Mouse (Mus musculus) adrenal gland, adult 2 months (tissue): ENCODE results near the gene Lgr5. TPM values are rescaled to one million over a fixed set of nuclear protein-coding genes. Genes with fewer than 3 reads are reported as not detected.

Source experiments
- DNase-seq: peaks from one replicate; pipeline ENCODE4 v3.0.0; 2021
- polyA plus RNA-seq: library from polyadenylated mRNA; depleted of rRNA; stranded (reverse); fragments of >200 nt; gene quantifications from 2 replicates; pipeline ENCODE4 v1.2.3, GENCODE M21; 2012
- total RNA-seq, 2 experiments: library from RNA; stranded (reverse); gene quantifications; 2 replicates each; pipeline ENCODE4 v1.2.3; 2021

Lgr5 gene
- total and polyA plus RNA-seq, 3 experiments, result 19.5 to 42.4 (median 25.9) TPM

DNA sequence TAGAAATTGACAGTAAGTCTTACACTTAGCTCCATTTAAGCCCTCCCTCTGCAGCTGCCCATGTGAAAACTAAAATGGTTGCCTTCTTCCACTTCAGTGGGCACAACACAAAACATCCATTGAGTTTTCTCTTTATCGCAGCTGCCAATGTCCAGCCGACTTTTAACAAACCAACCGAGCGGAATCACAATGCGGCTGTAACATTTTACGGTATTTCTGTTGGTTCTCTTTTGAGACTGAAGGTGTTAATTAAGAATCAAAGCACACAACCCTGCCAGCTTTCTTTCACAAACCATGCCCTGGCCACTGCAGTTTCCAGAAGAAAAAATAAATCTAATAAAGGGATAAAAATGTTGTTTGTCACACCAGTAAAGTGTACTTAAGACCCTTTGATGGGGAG is 16.3 kb downstream of the Lgr5 start:
- no peak for DNase-seq

DNA sequence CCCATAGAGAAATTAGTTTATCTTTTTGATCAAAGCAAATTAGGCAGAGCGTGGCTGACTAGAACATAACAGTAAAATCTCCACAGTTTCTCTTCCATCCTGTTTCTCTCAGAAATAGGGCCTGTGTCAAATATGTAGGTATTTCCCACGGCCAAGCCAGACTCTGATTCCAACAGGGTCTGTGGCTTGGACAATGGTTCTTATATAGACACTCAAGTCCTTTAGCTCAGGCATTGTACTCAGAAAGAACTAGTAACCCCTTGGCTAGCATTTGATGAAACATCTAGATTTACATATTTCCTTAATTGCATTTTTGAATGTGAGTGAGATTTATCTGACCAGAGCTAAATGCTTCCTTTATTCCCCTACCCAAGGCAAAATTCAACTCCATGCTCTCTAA is 17.0 kb downstream of the Lgr5 start:
- DNase-seq, result no peak

DNA sequence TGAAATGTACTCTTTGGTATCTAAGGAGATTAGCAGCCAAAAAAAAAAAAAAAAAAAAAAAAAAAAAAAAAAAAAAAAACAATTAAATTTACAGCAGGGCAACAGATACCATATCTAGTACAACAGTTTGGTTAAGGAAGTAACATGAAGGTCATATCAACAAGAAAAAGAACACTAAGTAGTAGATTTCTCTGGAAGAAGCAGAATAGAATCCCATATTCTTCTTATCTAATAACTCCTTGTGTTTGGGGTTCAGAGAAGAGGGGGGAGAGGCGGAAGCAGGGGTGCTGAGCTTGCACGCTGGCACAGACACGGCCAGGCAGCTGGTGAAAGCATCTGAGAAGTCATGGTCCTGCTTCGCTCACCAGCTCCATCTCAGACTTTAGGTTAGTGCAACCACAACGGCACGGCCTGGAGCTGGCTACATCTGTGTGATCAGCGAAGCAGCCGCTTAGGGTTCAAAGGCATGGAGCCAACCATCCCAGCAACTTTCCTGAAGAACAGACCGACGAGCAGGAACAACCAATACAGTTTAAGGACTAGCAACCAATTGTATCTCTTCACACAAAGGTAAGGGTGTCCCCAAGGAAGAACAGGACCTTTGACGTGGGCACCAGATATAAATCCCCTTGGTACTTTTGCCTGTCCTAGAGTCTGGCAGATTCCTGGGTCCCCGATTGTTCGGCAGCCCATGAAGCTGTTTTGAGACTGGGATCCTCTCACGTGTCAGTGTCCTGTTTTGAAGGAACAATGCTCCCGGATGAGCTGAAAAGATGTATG is 17.7 kb downstream of the Lgr5 start, which contains the start of gene A930009A15Rik:
TSS of gene A930009A15Rik (plus strand) at position 275 of the 780 bp plus-strand sequence.
- no peak for DNase-seq

DNA sequence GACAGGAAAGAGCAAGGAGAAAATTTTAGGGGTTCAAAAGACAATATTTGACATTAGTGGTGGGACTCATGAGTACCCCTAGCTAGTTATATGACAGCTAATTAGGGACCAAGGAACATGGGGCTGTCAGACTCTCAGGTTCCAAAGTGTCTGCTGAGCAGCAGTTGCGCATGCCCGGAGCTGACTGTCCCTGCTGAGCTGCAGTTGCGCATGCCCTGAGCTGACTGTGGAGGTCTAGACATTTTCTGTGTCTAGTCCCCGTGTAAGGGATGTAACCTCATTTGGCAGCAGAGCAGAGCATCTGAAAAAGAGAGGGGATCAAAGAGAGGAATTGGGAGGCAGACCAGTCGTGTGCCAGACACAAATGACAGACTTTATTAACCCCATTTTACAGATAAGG is 23.6 kb downstream of the Lgr5 start:
- no peak for DNase-seq

DNA sequence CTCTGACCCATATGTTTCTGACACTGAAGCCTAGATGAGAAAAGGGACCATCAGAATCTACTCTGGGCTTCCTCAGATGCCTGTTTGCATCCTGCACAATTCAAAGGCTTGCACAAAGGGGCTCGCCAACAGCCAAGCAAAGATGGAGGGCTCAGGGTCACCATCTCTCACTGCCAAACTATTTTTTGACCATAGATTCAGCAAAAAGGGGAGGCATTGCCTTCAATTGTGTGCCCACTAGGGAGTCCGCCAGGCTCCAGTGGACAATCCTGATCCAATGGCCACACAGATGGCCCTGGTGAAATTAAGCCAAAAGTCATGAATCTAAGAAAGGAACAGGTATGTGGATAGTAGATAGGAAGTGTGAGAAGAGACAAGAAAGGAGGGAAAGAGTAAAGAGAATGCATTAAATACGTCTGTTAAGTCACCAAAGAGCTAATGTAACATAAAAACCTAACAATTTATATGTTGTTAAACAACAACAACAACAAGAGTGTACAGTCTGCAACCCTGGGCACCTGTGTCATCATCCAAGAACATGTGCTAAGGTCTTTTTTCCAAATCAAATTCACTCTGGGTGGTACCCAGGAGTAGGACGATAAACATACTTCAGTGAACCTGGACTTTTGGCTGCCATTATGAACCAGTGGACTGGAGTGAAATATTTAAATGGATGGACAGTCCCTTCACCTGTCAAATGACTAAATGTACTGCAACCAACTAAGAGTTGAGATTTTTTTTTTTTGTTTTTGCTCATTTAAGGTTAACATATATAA is 24.5 kb downstream of the Lgr5 start:
- no peak for DNase-seq

DNA sequence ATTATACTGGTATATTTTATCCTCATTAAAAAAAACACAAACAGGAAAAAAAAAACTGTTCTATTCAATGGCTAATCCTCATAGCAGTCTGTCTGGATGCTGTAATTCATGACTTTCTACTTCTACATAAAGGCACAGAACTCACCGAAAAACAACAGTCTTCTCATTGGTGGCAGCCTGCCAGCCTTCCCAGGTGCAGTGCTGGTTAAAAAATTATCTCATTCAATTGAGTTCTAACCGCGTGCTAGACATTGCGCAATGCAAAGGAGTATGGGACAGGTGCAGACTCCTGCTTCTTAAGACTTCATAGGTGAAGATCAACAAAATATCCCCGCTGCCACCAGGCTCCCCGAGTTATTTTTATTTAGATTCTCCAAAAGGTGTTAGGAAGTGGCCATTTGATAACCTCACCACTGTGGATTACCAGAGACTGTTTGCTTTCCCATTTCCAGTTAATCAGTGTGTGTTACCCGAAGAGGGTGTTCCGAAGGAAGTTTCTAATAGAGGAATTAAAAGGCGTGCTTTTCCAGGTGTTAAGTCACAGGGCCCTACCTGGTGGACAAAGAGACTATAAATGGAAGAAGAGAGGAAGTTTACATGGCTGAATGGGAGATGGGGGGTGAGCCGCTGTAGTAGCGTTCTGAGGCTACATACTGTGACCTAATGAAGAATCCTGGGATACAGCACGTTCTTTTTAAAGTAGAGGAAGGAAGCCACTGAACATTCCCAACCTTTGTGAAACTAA is 26.3 kb downstream of the Lgr5 start:
- DNase-seq, result no peak

DNA sequence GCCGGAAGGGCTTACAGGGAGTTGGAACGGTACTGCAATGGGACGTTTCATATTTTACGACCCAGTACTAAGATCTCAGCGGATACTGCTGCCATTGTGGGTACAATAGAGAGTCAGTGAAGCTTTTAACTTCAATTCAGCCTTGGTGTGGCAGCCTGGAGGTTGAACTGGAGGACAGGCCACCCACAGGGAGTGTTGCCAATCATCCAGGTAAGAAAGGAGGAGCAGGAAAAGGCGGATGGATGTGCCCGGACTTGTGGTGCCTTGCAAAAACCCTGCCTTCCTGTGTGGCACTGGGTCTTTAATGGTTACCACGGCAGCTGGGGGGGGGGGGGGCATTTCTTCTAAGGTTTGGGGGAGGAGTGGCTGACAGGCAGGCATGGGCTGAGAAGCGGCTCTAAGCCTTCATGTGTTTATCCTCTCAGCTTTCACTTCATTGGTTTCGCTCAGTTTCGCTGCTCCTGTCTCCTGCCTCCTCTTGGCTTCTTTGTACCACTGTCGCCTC is 30.8 kb downstream of the Lgr5 start:
- DNase-seq, result no peak

DNA sequence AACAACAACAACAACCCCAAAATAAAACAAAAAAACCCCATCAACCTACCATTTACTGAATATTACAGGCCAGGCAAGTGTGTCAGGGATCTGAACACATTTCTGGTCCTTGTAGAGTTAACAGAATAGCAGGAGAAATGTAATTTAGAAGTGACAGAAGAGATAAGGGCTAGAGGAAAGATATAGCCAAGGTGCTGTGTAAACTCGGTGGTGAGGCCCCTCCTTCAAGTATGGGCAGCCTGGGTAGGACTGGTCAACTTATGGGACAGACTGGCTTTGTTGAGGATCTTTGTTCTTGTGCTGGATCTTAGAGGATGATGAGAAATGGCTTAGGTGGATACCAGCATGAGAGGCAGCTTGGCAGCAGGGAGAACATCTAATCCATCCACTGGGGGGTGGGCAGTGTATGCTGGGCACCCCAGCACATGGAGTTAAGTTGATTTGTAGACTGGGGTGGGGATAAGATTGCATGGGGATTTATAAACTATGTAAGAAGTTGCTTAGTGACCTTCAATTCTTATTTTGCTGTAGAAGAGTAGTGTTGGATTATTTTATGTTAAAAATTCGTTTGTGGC is 32.3 kb downstream of the Lgr5 start:
- DNase-seq, result no peak

DNA sequence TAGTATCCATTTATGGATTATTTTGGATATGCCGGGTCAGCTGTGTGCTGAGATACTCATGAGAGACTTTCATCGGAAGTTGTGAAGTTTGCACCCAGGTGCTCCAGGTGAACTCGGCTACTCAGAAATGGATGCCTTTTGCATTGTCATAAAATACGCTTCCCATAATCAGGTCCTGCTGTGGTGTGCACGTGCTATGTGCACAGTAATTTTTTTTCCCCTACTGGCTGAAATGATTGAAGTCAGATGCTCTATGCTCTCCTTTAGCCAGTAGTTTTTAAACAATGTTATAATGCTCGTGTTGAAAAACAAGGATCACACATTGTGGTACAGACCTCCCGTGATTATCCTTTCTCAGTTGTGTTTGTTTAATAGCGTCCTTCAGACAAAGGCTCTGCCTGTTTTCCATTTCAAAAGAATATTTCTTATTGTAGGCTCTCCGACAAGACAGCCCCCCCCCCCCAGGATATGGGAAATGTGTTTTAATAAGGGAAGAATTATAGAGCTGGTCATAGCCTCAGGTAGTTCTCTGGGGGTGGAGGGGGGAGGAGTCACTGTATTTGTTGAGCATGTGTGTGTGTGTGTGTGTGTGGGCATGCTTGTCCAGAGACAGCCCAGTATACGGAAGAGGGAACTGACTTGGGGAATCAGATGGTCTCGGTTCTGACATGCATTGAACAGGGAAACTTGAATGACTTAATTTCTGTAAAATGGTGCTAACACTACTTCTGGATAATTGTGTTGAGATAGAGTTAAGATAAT is 34.0 kb downstream of the Lgr5 start:
- no peak for DNase-seq

DNA sequence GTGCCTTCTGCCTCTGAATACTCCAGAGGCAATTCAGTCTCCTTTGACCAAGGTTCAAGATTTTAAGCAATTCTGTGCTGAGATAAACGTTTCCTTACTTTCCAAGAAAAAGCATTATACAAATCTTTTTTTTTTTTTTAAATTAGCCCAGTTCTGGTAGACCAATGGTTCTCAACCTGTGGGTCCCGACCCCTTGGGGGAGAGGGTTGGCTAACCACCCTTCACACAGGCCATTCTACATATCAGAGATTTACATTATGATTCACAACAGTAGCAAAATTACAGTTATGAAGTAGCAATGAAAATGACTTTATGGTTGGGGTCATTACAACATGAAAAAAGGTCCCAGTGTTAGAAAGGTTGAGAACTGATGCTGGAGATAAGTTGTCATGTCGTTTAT is 36.5 kb downstream of the Lgr5 start:
- DNase-seq, result no peak

DNA sequence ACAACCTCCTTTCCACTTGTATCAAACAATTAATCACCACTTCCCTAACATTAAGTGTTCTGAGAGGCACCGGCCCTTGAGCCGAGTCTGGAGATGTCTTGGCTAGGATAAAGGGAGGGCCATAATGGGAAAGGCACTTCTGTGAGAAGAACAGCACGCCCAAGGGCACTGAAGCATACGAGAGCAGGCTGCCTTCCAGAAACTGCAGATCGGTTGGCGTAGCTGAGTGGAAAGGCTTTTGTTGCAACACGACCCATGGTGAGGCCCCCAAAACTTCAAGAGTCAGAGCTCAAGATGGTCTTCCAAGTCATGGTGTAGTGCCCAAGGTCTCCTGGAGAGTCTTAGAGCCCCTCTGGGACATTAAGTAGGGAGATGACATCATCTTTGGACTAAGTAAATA is 37.3 kb downstream of the Lgr5 start:
- DNase-seq, result no peak

DNA sequence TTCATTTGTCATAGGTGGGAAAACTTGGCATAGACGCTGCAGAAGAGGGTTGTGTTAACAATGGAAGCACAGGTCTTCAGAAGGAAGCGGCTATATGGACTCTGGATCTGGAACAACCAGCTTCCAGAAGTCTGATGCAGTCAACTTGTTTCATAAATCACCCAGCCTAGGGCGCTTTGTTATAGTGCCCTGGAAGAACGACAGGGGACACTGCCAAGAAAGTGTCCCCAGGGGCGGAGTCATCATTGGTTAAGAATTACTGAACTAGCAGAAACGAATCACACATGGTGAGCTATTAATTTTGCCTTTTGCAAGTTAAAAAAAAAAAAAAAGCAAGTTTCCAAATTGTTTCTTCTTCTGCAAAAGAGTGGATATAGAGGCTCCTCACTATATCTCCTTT is 44.7 kb downstream of the Lgr5 start:
- DNase-seq, result no peak

DNA sequence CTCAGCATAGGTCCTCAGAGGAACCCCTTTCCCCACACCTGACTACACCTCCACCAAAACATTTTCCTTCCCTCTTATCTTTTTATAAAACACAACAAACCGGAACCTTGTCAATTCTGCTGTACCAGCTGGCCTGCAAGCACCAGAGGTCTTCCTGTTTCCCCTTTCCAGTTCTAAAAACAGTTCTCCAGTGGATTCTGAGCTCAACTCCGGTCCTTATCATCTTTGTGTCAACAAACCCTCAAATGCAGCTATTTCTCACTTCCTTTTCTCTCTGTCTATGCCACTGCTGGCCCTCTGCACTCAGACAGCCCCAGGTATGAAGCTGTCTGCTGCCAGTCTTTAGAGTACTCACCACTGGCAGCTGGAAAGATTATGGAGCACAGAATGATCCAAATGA is 56.8 kb downstream of the Lgr5 start:
- no peak for DNase-seq

DNA sequence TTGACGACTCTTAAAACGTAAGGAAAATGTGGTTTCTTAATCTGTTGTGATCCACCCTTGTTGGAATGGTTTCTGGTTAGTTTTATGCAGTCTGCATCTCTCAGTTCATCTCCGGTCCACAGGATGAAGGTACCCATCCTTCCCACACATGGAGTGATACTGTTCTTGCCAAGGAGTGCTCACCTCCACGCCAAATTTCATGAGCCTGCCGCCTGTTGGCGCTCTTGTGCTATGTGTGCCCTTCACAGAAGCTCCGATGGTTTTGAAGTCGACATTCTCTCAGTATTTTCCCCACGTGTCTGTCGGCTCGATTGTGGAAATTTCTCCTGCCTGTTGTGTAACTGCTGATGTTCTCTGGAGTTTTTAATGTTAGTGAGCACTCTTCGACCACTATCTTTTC is 57.8 kb downstream of the Lgr5 start:
- DNase-seq, result no peak

DNA sequence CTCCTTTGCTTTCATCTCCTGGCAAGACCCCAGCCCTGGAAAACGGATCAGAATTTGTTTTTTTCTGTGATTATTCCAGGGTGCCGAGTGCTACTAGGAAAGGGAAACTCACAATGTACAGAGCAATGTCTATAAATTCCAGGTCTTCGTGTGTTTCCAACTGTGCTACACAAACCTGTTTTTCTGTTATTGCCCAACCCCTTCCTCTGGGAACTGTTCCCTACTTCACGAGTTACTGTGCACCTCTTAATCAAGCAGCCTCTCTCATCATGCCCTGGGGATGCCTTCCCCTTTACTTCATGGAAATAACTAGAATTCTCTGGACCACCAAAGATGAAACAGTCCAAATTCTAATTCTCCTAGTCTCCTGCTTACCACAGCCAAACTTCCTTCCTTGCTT is 58.7 kb downstream of the Lgr5 start:
- DNase-seq, result no peak

DNA sequence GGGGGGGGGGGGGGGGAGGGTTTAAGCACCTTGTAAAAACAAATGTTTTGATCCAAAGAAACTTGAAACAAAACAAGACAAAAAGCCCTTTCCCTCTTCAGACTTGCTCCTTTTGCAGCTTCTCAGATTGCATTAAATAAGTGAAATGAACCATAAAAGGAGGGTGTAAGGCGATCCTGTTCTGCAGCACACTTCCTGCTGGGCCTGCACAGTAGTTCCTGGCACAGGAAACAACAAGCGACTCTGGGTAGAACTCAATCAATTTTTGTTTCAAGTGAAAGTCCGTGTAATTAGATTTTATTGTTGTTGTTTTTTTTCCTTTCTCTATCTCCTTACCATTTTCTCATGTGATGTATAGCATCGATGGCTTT is 66.5 kb downstream of the Lgr5 start:
- no peak for DNase-seq

DNA sequence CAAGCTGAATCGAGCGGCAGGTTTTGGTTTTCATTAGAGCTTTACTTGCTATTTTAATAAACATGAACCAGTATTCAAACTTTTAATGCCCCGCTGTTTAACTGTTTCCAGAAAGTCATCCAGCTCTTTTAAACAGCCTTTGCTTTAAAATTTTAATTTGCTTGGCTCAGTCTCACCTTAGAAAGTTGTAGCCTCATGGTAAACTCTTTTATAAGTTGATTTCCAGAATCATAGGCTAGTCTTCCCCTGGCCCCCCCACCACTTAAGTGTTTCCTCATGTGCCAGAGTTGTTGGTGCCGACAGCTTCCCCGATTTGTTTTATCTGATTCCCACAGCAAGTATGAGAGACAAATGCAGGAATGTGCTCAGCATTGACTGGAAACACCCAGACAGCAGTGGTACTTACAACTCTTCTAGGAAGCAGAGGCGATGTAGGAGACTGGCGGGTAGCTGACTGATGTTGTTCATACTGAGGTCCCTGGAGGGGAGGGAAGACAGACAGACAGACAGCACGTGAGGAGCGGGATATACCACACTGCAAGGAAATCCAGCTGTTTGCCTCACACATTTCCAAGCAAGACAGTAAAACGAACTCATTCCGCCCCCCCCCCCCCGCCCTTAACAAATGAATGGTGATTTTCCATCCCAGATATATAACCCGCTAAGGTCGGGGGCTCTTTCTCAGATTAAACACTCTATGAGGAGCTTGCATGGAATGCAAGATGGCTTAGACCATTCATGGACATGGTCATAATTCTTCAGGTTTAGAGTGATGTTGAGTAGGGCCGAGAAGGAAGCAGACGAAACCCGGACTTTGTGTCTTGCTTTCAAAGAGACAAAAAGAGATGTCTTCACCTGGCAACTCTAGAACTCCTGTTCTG is 67.1 kb downstream of the Lgr5 start:
- DNase-seq, result no peak

DNA sequence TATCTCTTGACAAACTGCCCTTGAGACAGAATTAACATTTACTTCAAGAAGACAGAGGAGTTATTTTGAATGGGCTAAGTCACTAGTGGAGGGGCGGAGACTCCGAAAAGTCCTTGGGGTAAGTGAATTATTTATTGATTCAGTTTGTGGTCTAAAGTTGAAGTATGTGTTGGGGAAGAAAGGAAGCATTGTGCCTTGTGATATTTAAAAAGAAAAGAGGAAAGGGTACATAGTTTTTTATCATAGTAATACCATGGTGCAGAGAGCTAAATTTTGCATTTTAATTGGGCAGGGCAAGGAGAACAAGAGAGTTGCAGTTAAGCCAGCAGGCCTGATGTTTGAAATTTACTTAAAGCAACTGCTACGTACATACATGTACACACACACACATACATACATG is 68.7 kb downstream of the Lgr5 start:
- no peak for DNase-seq

DNA sequence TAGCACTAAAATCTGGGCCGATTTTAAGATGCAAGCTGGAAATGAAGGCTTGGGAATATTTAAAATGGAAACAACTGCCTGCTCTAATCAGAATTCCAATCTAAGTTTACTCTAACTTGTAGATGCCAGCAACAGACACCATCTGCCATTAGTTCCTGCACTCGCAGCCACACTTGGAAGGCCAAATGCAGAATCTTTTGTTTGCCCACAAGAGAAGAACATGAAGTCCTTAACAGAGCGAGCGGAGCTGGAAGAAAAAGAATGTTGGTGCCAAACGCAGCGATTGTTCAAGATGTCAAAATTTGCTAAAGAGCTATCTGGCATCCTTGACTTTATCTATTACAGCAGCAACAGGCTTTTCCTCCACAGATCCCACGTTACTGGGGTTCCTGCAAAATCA is 72.1 kb downstream of the Lgr5 start:
- DNase-seq, result no peak

DNA sequence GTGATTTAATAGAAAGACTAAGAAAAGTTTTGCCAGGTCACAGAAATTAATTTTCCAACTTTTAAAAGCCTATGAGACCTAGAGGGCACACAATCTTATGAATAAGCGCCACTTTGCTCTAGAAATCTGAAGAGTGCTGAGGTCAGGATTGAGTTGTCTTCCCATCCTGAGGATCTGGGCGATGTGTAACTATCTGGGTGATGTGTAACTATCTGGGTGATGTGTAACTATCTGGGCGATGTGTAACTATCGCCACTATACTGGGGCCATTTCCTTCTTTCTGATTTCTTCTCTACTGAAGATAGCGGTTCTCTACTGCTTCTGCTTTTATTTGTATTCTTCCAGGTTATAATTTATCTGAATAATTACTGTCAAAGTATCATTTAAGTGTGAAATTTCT is 76.6 kb downstream of the Lgr5 start:
- DNase-seq, result no peak
